Mouse (Mus musculus) forebrain, embryonic 15.5 days (tissue): ENCODE measurements at regions not wholly inside any gene's neighbourhood (a gene's known extent, or its start where the extent isn't known, plus 50 kb on each side); places are given as distances from the start of the nearest gene placed in this dataset.

ENCODE experiments used
- ATAC-seq: fragments of 200-750 bp; cut with Nextera tagmentation; replicated peaks from 2 replicates; pipeline ENCODE4 v1.8.0; 2017; ENCODE audit warnings: mild to moderate bottlenecking, moderate TSS enrichment, moderate library complexity
- H3K27ac ChIP-seq: fragments of 300-500 bp; sonication (generic); replicated peaks from 2 replicates; pipeline ENCODE4 v1.5.1; 2015; ENCODE audit warnings: mild to moderate bottlenecking, inconsistent platforms
- H3K27me3 ChIP-seq: fragments of 300-500 bp; sonication (generic); 2 replicates; pipeline ENCODE4 v1.6.1; 2015; ENCODE audit warnings: inconsistent platforms
- H3K36me3 ChIP-seq: fragments of 300-500 bp; sonication (generic); 2 replicates; pipeline ENCODE4 v1.6.1; 2015; ENCODE audit warnings: mild to moderate bottlenecking, inconsistent platforms
- H3K4me1 ChIP-seq: fragments of 300-500 bp; sonication (generic); 2 replicates; pipeline ENCODE4 v1.6.1; 2015; ENCODE audit warnings: inconsistent platforms
- H3K4me2 ChIP-seq: fragments of 300-500 bp; sonication (generic); replicated peaks from 2 replicates; pipeline ENCODE4 v1.6.1; 2015; ENCODE audit warnings: mild to moderate bottlenecking, inconsistent platforms
- H3K4me3 ChIP-seq: fragments of 300-500 bp; sonication (generic); 2 replicates; pipeline ENCODE4 v1.5.1; 2015; ENCODE audit warnings: mild to moderate bottlenecking, inconsistent platforms
- H3K9ac ChIP-seq: fragments of 300-500 bp; sonication (generic); replicated peaks from 2 replicates; pipeline ENCODE4 v1.6.1; 2015; ENCODE audit warnings: mild to moderate bottlenecking, inconsistent platforms
- H3K9me3 ChIP-seq: fragments of 300-500 bp; sonication (generic); 2 replicates; pipeline ENCODE4 v1.6.1; 2016; ENCODE audit warnings: inconsistent platforms
- WGBS: fragments of 180-500 bp; shearing (Covaris S2); methylation state at CpG from one replicate; pipeline ENCODE4 v1.1.7; 2015; ENCODE audit warnings: mixed read lengths; 5-methylcytosine and 5-hydroxymethylcytosine counted together

GRCm38 (mm10) chr2:95142151-95142550 lies 704.2 kb upstream of the Api5 start:
- H3K9me3 ChIP-seq = no peaks in the 10 kb centered on the region
- H3K27me3 ChIP-seq = no peaks in the 10 kb centered on the region
- no peak overlapping the region for H3K9ac ChIP-seq
- 6% methylated on average over 3 of the region's 3 CpGs for WGBS
- ATAC-seq = no peak
- no peaks in the 10 kb centered on the region for H3K36me3 ChIP-seq
- H3K27ac ChIP-seq = no peak overlapping the region
- H3K4me3 ChIP-seq = no peak overlapping the region
- H3K4me2 ChIP-seq = no peak overlapping the region
- 0 out of 2 replicates have a peak, but pooled peaks cover 11% of the 10 kb centered on the region for H3K4me1 ChIP-seq

- Histone ChIP-seq H3K9me3 (no peaks in the 10 kb centered on the region), H3K4me2 (no peak overlapping the region), H3K27me3 (no peaks in the 10 kb centered on the region), H3K27ac (no peak overlapping the region), H3K4me1 (0 out of 2 replicates have a peak, but pooled peaks cover 11% of the 10 kb centered on the region), H3K9ac (no peak overlapping the region), H3K36me3 (no peaks in the 10 kb centered on the region), H3K4me3 (no peak overlapping the region)
- peak; percentile 44; the same call in 1 of the 2 replicates for ATAC-seq
- WGBS = 43% methylated on average over 1 of the region's 1 CpGs
Measured at GRCm38 (mm10) chr2:95140116-95140515, 702.2 kb upstream of the Api5 start.

GRCm38 (mm10) chr2:95136636-95137035 lies 698.7 kb upstream of the Api5 start:
- 64% methylated on average over 6 of the region's 6 CpGs for WGBS
- H3K36me3 ChIP-seq = no peaks in the 10 kb centered on the region
- H3K9me3 ChIP-seq = no peaks in the 10 kb centered on the region
- H3K4me3 ChIP-seq = no peak overlapping the region
- peak; percentile 87 for ATAC-seq
- no peaks in the 10 kb centered on the region for H3K27me3 ChIP-seq
- 0 out of 2 replicates have a peak, but pooled peaks cover 6% of the 10 kb centered on the region for H3K4me1 ChIP-seq
- no peak overlapping the region for H3K9ac ChIP-seq
- no peak overlapping the region for H3K27ac ChIP-seq
- no peak overlapping the region for H3K4me2 ChIP-seq

GRCm38 (mm10) chr2:95131181-95131580 lies 693.2 kb upstream of the Api5 start:
- Histone ChIP-seq H3K9ac (no peak overlapping the region), H3K9me3 (no peaks in the 10 kb centered on the region), H3K36me3 (no peaks in the 10 kb centered on the region), H3K4me3 (no peak overlapping the region), H3K4me2 (no peak overlapping the region), H3K4me1 (no peaks in the 10 kb centered on the region), H3K27ac (no peak overlapping the region), H3K27me3 (no peaks in the 10 kb centered on the region)
- 53% methylated on average over 2 of the region's 2 CpGs for WGBS
- ATAC-seq = peak; percentile 82

- H3K27ac ChIP-seq = no peak overlapping the region
- ATAC-seq = peak; percentile 51; the same call in 1 of the 2 replicates
- 12% methylated on average over 1 of the region's 1 CpGs for WGBS
- no peak overlapping the region for H3K4me3 ChIP-seq
- no peaks in the 10 kb centered on the region for H3K27me3 ChIP-seq
- no peak overlapping the region for H3K9ac ChIP-seq
- no peaks in the 10 kb centered on the region for H3K4me1 ChIP-seq
- no peak overlapping the region for H3K4me2 ChIP-seq
- H3K36me3 ChIP-seq = no peaks in the 10 kb centered on the region
- no peaks in the 10 kb centered on the region for H3K9me3 ChIP-seq
Measured at GRCm38 (mm10) chr2:95128721-95129120, 690.8 kb upstream of the Api5 start.

- H3K4me1 ChIP-seq = no peaks in the 10 kb centered on the region
- H3K4me2 ChIP-seq = no peak overlapping the region
- H3K9me3 ChIP-seq = no peaks in the 10 kb centered on the region
- no peaks in the 10 kb centered on the region for H3K27me3 ChIP-seq
- no peak for ATAC-seq
- H3K27ac ChIP-seq = no peak overlapping the region
- no peaks in the 10 kb centered on the region for H3K36me3 ChIP-seq
- no peak overlapping the region for H3K9ac ChIP-seq
- H3K4me3 ChIP-seq = no peak overlapping the region
Measured at GRCm38 (mm10) chr2:95119544-95119943, 681.6 kb upstream of the Api5 start.

- Histone ChIP-seq H3K9ac (no peak overlapping the region), H3K4me1 (no peaks in the 10 kb centered on the region), H3K4me3 (no peak overlapping the region), H3K4me2 (no peak overlapping the region), H3K36me3 (no peaks in the 10 kb centered on the region), H3K27ac (no peak overlapping the region), H3K9me3 (no peaks in the 10 kb centered on the region), H3K27me3 (no peaks in the 10 kb centered on the region)
- ATAC-seq = no peak
- 91% methylated on average over 5 of the region's 5 CpGs for WGBS
Measured at GRCm38 (mm10) chr2:95097055-95097454, 659.1 kb upstream of the Api5 start.

- Histone ChIP-seq H3K4me2 (no peak overlapping the region), H3K4me1 (no peaks in the 10 kb centered on the region), H3K9ac (no peak overlapping the region), H3K36me3 (no peaks in the 10 kb centered on the region), H3K27ac (no peak overlapping the region), H3K9me3 (no peaks in the 10 kb centered on the region), H3K27me3 (no peaks in the 10 kb centered on the region), H3K4me3 (no peak overlapping the region)
- WGBS = 7% methylated on average over 1 of the region's 1 CpGs
- no peak for ATAC-seq
Measured at GRCm38 (mm10) chr2:95054636-95055035, 616.7 kb upstream of the Api5 start.

- Histone ChIP-seq H3K27ac (no peak overlapping the region), H3K27me3 (no peaks in the 10 kb centered on the region), H3K36me3 (no peaks in the 10 kb centered on the region), H3K9ac (no peak overlapping the region), H3K4me3 (no peak overlapping the region), H3K4me1 (no peaks in the 10 kb centered on the region), H3K9me3 (no peaks in the 10 kb centered on the region), H3K4me2 (no peak overlapping the region)
- no peak for ATAC-seq
- WGBS = 88% methylated on average over 3 of the region's 3 CpGs
Measured at GRCm38 (mm10) chr2:95053866-95054265, 615.9 kb upstream of the Api5 start.
